Mouse (Mus musculus) layer of hippocampus, adult 9-11 months (tissue): ENCODE measurements around the gene Sgms1.
"Not testable (repeated sequence)": the region's sequence is repeated elsewhere in the genome, so short reads cannot be mapped to it uniquely, and the experiment has no call there.

Experiments
- DNase-seq: peaks from one replicate; pipeline ENCODE4 v3.0.0; 2022

Sgms1 gene

DNA sequence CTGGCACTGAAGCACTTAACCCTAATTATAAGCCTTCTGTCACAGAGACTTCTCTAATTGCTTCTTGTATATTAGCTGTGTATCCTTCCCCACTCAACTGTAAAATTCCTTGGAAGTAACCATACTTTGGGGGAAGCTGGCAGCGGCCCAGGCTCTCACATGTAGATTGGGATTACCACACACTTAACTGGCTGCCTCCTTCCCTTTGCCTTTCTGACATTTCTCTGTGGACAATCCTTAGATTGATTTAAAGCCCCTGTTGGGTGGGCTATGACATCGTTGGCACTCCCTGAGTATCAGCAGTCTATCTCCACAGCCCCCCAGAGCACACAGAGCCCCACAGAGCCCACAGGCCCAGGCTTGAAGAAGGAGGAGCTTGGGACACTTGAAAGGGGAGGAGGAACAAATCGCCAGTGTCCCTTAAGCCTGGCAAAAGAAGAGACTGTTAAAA lies 8.0 kb downstream of the Sgms1 start:
- DNase-seq: no peak

DNA sequence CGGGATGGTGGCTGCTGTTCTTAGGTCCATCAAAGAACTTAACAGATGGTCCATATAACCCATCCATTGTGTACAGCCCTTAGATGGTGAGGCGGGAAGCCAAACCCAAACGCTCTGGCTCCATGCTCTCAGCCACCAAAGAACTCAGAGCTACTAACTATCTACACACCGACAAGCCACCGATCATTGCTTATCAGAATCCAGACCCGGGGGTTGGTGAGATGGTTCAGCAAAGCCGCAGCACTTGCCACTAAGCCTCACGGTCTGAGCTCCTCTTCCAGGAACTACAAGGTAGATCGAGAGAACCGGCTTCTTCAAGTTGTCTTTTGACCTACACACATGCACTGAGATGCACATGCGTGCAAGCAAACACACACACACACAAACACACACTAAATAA lies 8.8 kb downstream of the Sgms1 start:
- DNase-seq: no peak

DNA sequence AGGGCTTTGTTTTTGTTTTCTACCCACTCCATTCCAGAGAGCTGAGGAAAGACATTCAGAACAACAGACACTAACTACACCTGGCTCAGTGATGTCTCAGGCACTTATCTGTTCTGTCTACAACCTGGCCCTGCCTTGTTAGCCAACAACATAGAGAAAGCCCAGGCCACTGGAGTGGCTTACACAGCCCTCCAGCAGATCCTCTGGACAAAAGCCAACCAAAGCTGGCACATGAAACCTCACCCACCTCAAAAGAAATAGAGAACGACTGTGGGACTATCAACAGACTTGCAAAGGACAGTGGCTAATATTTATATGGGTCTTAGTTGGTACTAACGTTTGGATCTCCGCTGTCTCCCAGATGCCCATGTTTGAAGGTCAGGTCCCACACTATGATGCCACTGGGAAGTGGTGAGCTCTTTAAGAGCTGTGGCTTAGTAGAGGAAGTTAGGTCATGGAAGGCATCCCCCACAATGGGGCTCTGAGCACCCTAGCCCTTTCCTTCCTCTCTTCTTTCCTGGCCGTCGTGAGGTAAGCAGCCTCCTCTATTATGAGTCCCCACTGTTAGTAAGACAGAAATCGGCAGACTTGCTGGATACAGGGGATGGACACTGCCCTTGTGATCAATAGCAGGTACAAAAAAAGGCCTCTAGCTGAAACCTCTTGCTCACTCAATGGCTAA lies 10.1 kb downstream of the Sgms1 start:
- no peak for DNase-seq

DNA sequence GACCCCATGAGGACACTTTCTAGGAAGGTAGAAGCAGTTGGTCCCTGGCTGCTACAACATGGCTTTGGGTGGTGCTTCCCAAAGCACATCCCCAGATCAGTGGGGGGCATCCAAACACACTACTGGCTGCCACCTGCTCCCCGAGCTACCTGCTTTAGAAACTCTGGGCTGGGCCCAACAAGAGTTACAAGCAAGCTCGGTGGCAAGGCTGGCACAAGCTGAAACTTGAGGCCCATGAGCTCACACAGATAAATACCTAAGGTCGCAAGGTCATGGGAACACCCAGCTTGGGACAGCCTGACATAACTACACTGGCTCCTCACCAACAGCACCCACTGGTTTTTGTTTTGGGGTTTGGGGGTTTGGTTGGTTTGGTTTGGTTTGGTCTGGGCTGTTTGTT lies 10.9 kb downstream of the Sgms1 start:
- no peak for DNase-seq

DNA sequence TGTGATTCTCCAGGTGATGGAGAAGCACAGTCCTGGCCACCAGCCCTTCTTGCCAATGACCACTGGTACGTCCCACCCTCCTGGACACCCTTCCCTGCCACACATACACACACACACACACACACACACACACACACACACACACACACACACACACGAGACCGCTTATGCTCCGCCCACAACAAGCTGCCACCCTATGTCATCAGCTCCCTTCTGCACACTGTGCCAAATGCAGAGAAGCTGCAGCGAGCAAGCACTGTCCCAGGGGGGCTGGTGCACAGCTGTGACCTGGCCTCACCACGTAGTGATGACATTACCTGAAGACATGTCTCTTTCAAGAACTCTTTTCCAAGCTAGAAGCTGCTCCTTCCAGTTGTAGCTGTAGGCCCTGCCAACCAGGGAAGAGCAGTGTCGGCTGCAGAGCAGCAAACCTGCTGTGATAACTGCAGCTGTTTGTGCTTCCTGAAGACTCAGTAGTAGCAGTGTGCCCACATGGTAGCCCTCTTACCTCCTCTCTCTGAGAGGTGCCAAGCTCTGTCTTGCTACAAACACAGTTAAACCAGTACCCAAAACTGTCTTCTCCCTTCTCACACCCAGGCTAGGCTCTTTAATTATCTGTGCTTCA lies 11.7 kb downstream of the Sgms1 start:
- DNase-seq: peak; percentile 37

DNA sequence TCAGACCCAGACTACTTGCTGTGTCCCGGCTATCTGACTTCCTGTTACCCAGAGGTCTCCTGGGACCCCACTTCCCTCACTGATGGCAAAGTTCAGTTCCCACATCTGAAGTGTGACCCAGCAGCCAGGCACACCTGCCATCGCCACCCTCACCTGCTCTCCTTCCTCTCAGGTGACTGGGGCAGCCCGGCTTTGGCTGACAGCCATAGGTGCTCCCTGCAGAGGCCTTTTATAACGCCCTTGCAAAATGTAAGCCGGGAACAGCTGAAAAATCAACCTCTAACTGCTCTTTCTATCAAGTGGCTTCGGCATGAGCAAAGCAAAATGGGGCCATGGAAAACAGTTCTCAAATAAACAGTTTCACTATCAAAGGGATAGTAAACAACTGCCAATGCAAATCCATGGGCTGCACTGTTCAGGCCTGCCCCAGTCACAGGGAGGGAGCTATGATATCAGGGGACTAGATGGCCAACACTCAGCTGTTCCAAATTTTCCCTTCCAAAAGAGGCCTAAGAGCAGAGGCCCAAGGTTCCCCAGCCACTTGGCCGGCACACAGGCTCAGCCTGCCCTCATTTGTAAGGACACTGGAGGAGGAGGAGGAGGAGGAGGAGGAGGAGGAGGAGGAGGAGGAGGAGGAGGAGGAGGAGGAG lies 12.5 kb downstream of the Sgms1 start:
- no peak for DNase-seq

DNA sequence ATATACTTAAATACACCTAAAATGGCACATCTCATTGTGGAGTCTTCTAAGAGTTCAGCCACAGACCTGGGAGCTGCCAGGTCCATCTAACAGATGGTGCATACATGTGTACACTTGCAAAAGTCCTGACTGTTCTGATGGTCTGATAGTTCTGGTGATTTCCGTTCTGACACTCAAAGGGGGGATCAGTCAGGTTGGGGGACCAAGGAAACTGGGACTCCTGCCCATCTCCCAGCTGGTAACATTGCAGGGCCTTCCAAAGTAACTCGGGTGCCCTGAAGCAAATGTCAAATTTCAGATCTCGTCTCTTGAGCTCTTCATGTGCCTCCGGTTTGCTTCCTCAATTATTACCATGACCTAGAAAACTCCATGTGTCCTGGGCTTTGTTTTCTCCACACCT lies 13.5 kb downstream of the Sgms1 start:
- DNase-seq: no peak

DNA sequence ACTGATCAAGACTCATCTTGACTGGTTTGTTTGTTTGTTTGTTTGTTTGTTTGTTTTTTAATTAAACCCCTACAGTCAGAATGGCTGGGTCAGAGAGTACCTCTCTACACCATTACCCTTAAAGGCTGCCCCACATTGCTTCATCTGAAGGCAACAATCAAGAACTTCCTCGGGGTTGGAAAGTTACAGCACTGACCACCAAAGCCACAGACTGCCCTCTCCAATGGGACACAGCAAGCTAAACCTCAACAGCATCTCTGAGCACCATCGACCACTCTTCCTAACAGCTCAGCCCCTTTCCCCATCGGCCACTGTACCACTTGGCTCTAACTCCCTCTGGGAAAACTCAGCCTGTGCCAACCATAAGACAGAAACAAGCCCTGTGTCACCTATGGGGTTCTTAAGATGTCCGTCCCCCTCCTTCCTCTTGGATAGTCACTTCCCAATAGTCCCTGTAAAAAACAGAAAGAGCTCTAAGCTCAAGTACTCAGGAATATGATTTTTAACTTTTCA lies 14.0 kb downstream of the Sgms1 start:
- DNase-seq: no peak

DNA sequence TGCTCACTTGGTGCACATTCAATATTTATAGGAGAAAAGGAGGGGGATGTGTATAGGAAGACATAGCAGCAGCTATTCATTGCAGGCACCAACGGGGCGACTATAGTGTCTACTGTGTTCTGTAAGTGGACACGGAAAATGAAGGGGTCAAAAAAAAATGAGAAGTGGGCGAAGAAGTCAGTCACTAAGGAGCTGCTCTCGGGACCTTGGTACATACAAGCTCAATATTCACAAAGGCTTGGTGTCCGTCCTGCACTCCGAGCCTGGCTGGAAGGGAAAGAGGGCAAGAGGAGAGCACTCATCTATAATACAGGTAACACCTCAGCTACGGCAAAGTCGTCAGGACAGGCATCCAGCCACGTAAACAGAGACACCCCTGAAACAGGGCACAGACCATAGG lies 14.8 kb downstream of the Sgms1 start:
- DNase-seq: no peak

DNA sequence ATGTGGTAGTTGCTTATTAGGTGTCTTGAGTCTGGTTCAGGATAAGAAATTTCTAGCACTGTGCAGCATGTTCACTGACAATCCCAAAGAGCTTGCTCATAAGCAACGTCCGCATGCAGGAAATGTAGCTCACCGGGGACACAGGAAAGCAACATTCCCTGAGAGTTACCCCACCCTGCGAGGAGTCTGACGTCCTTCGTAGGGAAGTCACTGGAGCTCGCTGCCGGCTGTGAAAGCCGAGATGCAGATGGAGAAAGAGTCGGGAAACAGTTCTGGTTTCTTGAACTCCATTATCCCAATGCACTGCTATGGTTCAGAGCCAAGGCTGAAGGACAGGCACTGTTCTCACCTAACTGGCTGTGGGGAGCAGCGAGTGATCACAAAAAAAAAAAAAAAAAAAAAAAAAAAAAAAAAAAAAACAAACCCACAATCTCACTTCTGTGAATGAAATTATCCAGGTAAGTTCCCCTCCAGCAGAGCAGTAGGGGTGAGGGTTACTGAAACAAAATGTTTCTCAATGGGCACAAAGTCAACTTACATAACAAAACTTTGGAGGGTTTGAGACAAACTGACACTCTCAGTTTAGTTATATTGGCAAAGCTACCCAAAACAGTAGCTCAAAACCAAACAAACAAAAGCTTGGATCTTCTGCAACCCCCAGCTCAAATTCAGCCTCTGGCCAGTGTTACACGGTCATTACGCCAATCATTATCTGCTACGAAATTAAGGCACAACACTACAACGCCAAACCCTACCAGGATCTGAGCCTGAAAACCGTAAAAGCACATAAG lies 15.5 kb downstream of the Sgms1 start:
- no peak for DNase-seq

DNA sequence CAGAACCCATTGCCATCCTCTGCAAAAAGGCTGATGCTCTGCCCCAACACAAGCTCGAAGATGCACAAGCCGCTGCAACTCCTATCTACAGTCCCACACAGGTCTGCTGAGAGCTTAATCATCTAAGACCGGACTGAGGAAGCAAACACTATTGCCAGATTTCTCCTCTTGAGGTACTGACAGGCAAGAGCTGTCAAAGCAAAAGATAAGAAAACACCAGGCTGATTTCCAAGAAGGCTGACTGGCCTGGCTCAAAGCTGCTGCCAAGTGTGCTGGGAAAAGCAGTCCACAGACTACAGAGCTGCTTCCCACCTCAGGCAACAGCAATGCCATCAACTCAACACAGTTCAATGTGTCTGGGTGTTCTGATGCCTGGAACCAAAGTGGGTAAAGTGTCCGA lies 17.1 kb downstream of the Sgms1 start:
- DNase-seq: no peak

DNA sequence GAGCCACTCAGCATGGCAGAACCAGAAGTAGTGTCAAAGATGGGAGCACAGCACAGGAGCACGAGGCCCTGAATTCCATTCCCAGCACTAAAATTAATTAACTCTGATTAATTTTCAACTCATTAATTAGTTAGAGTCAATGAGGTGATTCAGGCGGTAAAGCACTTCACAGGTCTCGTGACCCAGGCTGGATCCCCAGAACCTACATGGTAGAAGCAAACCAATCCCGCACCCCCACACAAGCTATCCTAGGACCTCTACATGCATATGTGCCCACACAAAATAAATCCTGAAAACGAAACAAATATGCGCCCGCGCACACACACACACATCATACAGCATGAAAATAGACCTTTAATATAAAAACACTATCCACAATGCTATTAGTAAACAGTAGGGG lies 22.2 kb downstream of the Sgms1 start:
- DNase-seq: no peak

DNA sequence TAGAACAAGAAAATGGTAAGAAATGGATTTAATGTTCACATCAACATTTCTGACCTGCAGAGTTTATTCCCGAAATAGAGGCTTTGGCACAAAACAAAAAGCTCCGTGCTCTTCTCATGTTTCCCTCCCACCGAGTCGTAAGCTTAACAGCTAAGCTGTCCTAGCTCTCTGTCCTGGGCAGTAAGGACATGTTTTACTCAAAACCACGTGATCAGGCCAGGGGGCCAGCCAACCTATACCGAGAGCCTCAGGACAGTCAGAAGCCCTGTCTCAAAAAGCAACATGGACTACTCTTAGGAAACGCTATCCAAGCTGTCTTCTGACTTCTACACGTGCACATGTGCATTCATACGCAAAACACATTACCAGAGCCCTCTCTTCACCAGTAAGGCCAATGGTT lies 23.1 kb downstream of the Sgms1 start:
- DNase-seq: no peak

DNA sequence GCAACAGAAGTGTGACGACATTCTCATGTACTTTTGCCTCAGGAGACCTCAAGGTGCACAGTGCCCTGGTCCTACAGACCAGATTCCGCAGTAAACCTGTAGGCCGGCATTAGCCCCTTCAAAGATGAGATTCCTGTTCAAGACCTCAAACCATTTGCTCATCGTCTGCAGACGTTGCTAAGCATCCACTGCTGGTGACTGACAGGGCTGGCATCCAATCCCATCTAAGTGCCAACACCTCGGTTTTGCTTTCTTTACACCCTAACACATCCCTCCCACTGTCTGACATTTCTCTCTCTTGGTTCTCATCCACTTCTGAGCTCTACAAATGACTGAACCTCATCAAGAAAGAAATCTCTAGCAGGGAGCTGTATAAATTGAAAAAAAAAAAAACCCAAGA lies 24.4 kb downstream of the Sgms1 start:
- DNase-seq: peak; percentile 49

DNA sequence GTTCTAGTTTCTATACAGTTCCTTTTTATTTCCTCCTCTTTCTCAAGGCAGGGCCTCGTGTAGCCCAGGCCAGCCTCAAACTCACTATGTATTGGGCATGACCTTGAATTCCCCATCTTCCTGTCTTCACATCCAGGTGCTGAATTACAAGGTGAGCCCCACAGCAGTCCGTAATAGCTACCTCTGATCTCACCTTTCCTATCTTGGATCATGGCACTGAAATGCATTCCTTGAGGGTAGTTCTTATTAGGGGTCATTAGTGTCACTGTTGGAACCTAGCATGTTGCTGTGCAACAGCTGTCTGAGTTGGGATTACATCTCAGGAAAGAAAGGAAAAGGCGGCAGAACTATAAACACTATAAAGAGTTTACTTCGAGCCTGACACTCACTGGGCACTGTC lies 25.9 kb downstream of the Sgms1 start:
- no peak for DNase-seq

DNA sequence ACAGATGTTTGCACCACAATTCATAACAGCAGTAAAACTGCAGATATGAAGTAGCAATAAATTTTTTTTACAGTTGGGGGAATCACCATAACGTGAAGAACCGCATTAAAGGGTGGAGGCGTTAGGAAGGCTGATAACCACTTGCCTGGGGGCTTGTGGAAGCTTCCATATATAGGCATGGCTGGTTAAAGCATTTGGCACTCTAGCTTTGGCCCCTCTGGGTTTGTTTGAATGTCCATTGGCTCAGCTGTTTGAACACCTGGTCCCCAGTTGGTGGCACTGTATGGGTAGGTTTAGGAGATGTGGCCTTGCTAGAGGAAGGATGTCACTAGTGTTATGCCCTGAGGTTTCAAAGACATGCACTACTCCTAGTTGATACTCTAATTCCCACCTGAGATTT lies 27.0 kb downstream of the Sgms1 start:
- DNase-seq: no peak

DNA sequence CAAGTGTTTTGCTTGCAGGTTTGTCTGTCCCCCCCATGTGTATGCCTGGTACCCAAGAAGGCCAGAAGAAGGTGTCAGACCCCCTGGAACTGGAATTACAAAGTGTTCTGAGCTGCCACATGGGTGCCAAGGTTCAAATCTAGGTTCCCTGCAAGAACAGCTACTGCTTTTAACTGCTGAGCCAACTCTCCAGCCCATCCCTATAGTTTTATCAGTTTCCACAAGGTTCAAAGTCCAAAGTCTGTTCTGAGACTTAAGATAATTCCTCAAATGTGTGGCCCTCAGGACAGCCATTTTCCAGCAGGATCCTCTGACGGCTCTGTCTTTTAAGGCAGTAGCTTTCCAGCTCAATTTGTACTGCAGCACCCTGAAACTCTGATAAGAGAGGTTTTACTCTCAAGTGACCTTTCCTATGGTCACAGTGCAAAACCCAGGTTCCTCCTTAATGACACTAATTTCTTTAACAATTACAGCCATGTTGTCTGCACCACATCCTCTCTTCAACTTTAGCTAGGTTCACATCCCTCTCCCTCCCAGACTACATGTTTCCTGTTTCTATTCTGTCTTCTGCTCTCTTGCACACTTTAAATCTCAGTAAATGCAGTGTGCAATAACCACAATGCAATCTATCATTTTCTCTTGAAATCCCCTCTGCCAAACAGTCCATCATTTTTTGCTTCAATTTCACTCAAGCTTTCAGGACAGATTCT lies 28.4 kb downstream of the Sgms1 start:
- DNase-seq: no peak

DNA sequence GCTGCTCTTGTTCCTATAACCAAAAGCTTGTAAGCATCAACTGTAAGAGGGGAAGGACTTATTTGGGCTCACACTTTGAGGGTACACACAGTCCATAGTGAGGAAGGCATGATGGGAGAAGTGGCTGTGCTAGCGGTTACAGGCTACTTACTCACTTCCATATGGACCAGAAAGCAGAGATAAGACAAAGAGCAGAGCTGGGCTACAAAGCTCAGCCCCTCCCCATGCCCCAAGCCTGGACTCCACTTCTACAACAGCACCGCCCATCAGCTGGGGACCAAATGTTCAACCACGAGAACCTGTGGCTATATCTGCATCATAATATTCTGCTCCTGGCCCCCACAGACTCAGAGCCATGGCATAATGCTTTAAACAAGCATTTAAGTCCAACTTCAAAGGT lies 29.0 kb downstream of the Sgms1 start:
- DNase-seq: no peak

DNA sequence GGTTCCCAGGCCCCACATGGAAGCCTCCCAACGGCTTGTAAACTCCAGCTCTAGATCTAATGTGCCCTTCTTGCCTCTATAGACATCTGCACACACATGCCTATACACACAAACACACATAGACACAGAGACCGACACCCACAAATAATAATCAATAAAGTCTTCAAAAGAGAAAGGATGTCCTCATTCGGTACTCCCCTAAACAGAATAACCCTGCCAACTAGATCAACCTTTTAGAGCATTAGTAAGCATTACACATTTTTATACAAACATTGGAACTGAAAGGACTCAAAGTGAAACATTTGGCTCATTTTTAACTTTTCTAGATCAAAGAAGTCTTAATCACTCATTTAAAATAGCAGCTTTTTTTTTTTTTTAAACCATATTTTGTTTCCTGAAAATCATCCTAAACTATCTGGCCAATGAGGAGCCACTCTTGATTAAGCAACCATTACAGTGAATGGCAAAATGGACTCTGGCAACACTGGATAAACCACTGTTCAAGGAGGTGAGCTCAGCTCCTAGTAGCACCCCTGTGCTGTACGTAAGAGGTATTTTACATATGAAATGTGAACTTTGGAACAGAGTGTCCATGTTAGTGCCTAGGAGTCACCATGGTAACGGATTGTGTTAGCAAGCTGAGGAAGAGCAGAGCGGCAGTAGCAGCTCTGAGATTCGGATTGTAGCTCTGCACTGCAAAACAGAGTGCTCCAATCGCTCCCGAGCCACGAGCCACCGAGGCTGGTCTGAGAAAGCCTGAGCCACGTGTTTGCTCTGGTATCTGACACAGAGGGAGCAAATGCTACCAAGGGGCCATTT lies 30.6 kb downstream of the Sgms1 start:
- peak; percentile 39 for DNase-seq

DNA sequence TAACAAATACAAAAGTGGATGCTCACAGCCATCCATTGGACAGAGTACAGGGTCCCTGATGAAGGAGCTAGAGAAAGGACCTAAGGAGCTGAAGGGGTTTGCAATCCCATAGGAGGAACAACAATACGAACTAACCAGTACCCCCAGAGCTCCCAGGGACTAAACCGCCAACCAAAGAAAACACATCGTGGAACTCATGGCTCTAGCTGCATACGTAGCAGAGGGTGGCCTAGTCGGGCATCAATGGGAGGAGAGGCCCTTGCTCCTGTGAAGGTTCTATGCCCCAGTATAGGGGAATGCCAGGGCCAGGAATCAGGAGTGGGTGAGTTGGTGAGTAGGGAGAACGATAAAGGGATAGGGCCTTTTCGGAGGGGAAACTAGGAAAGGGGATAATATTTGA lies 31.5 kb downstream of the Sgms1 start:
- DNase-seq: not testable (repeated sequence)

DNA sequence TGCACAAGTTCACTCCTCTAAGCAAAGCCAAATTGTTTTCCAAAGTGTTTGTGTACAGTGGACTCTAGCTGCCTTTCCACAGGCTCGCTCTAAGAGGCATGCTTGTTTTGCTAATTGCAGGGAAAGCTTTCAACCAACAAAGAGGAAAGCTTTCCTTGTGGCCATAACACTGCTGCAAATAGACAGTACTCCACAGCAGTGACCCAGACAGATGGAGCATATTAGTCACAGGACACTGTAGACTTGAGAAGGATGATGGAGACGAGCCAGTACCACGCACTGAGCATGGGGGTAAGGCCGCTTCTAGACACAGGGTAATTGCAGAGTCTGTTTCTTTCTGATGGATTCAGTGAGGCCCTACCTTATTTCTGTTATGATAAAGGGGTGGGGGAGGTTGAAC lies 33.3 kb downstream of the Sgms1 start:
- DNase-seq: no peak

DNA sequence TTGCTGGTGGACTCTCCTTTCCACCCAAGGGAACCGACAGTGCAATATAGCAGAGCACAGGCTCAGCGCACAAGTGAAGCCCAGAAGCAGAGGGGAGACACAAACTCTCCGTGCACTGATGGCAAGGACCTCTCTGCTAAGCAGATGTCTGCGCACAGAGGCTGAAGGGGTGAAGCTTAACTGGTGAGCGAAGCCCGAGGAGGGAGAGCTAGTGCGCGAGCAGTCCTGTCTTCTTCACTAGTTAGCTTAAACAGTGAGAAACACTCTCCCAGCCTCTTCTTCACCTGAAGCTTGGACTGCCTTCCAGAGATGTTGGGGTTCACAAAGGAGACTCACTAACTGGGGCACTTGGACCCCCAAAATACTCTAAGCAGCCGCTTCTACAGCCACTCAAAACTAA lies 36.1 kb downstream of the Sgms1 start:
- DNase-seq: no peak
